Mouse (Mus musculus): ENCODE results near the gene Uck1. TPM values are rescaled to one million over a fixed set of nuclear protein-coding genes. Genes with fewer than 3 reads are reported as not detected.

Uck1 gene
- polyA plus RNA-seq, 1 experiment from 2014 or later, result 85.5 TPM

DNA sequence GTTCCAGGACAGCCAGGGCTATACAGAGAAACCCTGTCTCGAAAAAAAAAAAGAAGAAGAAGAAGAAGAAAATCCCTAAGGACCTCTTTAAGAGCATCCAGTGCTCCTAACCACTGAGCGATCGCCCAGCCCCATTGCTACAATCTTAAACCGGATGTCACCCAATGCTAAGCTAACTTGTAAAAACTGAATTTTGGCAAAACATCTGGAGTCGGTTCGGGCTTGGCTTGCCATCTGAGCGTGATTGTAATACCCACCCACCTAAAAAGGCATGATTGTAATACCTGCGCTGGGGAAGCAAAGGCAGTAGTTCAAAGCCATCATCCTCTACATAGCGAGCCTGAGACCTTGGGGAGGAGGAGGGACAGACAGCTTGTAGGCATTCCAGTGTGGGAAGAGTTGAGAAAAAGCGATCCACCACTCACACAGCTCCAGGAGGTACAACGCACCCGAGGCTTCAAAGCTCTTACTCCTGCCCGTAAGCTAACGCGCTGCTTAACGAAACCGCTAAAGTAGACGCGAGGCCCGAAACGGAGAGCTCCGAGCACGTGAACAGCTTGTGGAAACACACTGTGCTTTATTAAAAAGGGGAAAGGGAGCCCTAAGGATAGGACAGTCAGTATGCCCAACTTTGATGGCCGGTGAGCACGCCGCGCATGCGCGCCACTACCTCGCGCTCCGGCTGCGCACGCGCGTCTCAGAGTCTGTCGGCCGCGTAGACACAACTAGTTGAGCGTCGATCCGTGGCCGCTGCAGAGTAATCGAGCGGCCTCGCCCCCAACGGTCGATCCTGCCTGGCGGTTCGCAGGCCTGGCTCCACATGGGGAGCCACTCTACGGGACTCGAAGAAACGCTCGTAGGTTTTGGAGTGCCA lies 23.8 kb downstream of the Uck1 start, which contains the start of gene Pomt1:
Pomt1 (plus strand) TSS at position 705 of the 874 bp plus-strand sequence.
- Histone ChIP-seq H3K27ac (peak within 1 kb of the TSS; percentile 83), H3K4me3 (replicated peaks) (peak within 1 kb of the TSS; percentile 73), H3K9me3 (no peaks in the 10 kb centered on the region), H3K36me3 (peaks cover 39% of the 10 kb centered on the region), H3K4me1 (replicated peaks) (peaks cover 25% of the 10 kb centered on the region), H3K27me3 (no peaks in the 10 kb centered on the region), H3K4me2 (replicated peaks) (peak within 1 kb of the TSS; percentile 89), H3K9ac (replicated peaks) (peak within 1 kb of the TSS; percentile 81)
- under 1% methylated on average over 54 of the region's 54 CpGs for WGBS
- peak; percentile 93 for ATAC-seq

DNA sequence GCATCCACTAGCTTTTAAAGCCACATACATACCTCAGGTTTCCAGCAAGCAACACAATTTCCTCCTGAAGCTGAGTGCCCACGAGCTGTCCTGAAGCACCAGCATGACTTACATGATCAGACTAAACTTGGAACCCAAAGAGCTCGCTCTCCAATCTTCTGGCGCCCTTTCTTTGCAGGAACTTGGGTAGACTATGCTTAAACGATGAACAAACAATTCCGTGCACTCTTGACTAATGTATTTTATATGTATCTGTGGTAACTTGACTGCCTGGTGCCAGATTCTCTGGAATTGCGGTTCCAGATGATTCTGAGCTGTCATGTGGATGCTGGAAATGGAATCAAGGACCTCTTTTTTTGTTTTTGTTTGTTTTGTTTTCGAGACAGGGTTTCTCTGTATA lies 24.5 kb downstream of the Uck1 start:
- no peak for ATAC-seq
- Histone ChIP-seq H3K27me3 (no peaks in the 10 kb centered on the region), H3K4me2 (replicated peaks) (peak overlapping the region; percentile 89), H3K9ac (replicated peaks) (peak overlapping the region; percentile 81), H3K36me3 (peaks cover 43% of the 10 kb centered on the region), H3K4me1 (replicated peaks) (peaks cover 25% of the 10 kb centered on the region), H3K9me3 (no peaks in the 10 kb centered on the region), H3K27ac (peak overlapping the region; percentile 83), H3K4me3 (replicated peaks) (peak overlapping the region; percentile 73)
- WGBS, result 40% methylated on average over 7 of the region's 7 CpGs

DNA sequence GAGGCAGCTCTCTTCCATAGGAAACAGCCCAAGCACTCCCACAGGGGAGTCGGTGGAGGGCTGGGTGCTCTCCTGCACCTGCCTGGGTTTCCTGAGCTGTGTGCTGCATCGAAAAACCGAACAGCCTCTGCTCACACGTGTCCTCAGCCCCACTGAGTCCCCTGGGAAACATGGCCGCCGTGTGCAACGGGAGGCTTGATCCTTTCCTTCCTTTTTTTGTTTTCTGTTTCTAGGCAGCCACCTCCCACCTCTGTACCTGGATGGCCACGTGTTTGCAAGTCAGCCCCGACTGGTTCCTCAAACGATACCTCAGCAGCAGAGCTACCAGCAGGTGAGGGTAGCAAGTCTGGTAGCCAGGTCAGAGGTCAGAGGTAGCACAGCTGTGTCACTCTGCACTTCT lies 37.9 kb downstream of the Uck1 start:
- ATAC-seq, result no peak
- Histone ChIP-seq H3K4me3 (replicated peaks) (no peak overlapping the region), H3K4me2 (replicated peaks) (no peak overlapping the region), H3K9ac (replicated peaks) (no peak overlapping the region), H3K36me3 (peaks cover 100% of the 10 kb centered on the region), H3K4me1 (replicated peaks) (no peaks in the 10 kb centered on the region), H3K9me3 (no peaks in the 10 kb centered on the region), H3K27me3 (no peaks in the 10 kb centered on the region), H3K27ac (no peak overlapping the region)
- WGBS, result 88% methylated on average over 10 of the region's 10 CpGs

DNA sequence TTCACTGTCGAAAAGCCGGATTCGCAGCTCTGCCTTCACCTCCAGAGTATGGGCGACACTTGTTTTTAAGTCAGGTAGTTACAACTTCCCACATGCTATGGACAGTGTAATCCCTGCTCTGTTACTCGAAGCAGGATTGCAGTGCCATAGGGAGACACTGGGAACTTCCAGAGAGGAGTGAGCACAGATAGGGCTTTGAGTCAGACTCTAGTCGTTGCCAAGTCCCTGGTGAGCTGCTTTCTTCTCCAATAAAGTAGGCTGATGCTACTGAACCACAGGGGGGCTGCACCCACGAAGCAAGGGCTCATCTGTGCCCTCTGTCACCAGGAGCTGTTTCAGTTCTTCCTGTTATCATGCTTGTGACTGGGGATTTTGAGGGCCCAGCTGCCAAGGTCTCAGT lies 38.4 kb downstream of the Uck1 start:
- Histone ChIP-seq H3K9me3 (no peaks in the 10 kb centered on the region), H3K9ac (replicated peaks) (no peak overlapping the region), H3K4me2 (replicated peaks) (no peak overlapping the region), H3K4me3 (replicated peaks) (no peak overlapping the region), H3K27me3 (no peaks in the 10 kb centered on the region), H3K36me3 (peaks cover 100% of the 10 kb centered on the region), H3K27ac (no peak overlapping the region), H3K4me1 (replicated peaks) (no peaks in the 10 kb centered on the region)
- WGBS, result 88% methylated on average over 7 of the region's 7 CpGs
- no peak for ATAC-seq

DNA sequence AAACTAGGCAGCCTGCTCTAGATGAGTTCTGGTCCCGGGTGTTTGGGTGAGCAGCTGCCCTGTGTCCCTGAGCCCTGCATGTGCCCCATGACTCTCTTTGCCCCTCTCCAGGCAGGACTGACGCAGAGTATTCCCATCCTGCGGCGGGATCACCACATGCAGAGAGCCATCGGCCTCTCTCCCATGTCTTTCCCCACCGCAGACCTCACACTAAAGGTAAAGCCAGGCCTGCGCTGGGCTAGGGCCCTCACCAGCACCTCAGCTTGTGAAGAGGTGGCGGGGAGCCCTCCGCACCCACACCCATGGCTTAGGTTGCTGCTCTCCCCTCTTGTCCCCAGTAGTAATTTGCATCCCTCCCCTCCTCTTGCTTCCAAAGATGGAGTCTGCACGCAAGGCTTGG lies 39.0 kb downstream of the Uck1 start:
- Histone ChIP-seq H3K36me3 (peaks cover 100% of the 10 kb centered on the region), H3K9me3 (no peaks in the 10 kb centered on the region), H3K27me3 (no peaks in the 10 kb centered on the region), H3K27ac (no peak overlapping the region), H3K4me1 (replicated peaks) (no peaks in the 10 kb centered on the region), H3K9ac (replicated peaks) (no peak overlapping the region), H3K4me2 (replicated peaks) (no peak overlapping the region), H3K4me3 (replicated peaks) (no peak overlapping the region)
- ATAC-seq, result no peak
- WGBS, result 97% methylated on average over 10 of the region's 10 CpGs

DNA sequence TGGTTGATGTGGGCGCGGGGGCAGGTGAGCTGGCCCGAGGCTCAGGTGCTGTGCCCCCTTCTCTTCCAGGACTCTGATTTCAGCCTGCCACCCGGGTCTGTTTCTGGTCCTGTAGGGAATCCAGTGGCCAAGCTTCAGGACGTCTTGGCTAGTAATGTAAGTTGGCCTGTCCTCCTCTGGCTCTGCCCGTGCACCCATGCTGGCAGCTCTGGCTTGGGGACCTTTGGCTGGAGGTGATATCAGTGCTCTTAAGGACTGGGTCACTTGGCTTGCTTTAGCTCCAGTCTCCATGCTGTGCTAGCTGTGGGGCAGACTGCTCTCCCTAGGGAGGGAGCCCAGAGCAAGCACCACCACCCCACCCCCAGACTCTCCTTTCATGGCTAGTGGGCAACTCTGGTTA lies 39.9 kb downstream of the Uck1 start:
- Histone ChIP-seq H3K9me3 (no peaks in the 10 kb centered on the region), H3K4me1 (replicated peaks) (no peaks in the 10 kb centered on the region), H3K9ac (replicated peaks) (no peak overlapping the region), H3K27ac (no peak overlapping the region), H3K27me3 (no peaks in the 10 kb centered on the region), H3K4me2 (replicated peaks) (no peak overlapping the region), H3K36me3 (peaks cover 100% of the 10 kb centered on the region), H3K4me3 (replicated peaks) (no peak overlapping the region)
- WGBS, result 93% methylated on average over 6 of the region's 6 CpGs
- no peak for ATAC-seq

DNA sequence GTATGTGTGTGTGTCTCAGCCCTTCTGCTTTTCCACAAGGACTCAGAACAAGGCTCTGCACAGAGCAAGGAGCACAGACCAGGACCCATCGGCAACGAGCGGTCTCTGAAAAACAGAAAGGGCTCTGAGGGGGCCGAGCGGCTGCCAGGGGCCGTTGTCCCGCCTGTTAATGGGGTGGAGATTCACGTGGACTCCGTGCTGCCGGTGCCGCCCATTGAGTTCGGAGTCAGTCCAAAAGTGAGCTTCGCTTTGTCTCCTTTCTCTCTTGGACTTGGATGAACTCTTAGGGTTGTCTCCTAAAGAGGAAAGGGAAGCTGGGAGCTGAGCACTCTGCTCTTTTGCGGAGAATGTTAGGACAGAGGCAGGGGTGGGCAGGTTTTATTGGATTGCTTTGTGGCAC lies 40.5 kb downstream of the Uck1 start:
- Histone ChIP-seq H3K9ac (replicated peaks) (no peak overlapping the region), H3K27me3 (no peaks in the 10 kb centered on the region), H3K4me2 (replicated peaks) (no peak overlapping the region), H3K27ac (no peak overlapping the region), H3K4me1 (replicated peaks) (no peaks in the 10 kb centered on the region), H3K9me3 (no peaks in the 10 kb centered on the region), H3K4me3 (replicated peaks) (no peak overlapping the region), H3K36me3 (peaks cover 100% of the 10 kb centered on the region)
- WGBS, result 94% methylated on average over 14 of the region's 14 CpGs
- ATAC-seq, result no peak

DNA sequence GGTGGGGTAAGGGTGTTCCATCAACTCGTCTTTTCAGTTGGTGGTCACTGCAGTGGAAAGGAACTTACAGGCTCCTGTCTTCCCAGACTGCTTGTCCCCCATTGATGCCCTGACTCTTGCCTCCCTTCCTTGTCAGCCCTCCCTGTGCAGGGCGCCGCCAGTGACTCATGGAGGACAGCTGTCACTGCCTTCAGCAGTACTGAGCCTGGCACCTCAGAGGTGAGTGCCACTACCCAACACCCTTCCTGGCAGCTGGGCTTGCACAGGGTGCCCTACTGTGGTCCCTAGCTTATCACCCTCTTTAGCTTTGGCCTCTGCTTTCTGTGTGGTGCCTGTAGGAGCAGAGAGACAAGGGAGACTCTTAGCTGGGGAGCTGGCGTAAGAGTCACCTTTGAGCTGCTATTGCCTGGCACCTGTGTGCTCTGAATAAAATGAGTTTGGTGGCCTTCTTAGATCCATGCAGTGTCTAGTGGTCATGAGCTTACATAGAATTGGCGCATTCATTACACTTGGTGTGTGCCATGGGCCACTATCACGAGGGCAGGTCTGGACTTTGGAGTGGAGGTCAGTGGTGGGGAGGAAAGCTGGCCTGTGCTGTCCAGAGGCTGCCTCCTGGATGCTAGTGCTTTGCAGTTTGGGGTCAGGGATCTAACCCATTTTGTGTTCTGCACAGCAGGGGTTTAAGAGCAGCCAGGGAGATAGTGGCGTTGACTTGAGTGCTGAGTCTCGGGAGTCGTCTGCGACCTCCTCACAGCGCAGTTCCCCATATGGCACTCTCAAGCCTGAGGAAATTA lies 41.2 kb downstream of the Uck1 start:
- H3K27ac ChIP-seq, result no peak overlapping the region
- WGBS, result 89% methylated on average over 11 of the region's 11 CpGs
- no peak for ATAC-seq
- H3K4me3 ChIP-seq (replicated peaks), result no peak overlapping the region
- no peaks in the 10 kb centered on the region for H3K27me3 ChIP-seq
- H3K4me1 ChIP-seq (replicated peaks), result no peaks in the 10 kb centered on the region
- H3K36me3 ChIP-seq, result peaks cover 100% of the 10 kb centered on the region
- no peaks in the 10 kb centered on the region for H3K9me3 ChIP-seq
- H3K4me2 ChIP-seq (replicated peaks), result no peak overlapping the region
- no peak overlapping the region for H3K9ac ChIP-seq (replicated peaks)

DNA sequence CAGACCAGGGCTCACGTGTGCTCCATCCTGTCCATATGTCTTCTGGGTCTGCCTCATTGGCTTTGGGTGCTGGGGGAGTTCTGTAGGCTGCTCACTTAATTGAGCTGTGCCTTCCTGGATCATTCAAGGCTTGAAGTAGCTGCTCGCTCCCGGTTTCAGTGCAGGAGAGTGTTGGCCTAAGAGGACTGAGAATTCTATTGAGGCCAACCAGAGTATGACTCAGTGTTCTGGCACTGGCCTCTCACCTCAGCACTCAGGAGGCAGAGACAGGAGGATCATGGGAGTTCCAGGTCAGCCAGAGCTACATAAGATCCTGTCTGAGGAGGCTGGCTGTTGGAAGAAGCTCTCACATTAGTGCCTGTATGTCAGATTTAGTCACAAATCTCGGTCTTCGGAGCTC lies 41.8 kb downstream of the Uck1 start:
- Histone ChIP-seq H3K36me3 (peaks cover 100% of the 10 kb centered on the region), H3K9me3 (no peaks in the 10 kb centered on the region), H3K4me3 (replicated peaks) (no peak overlapping the region), H3K4me2 (replicated peaks) (no peak overlapping the region), H3K27ac (no peak overlapping the region), H3K27me3 (no peaks in the 10 kb centered on the region), H3K4me1 (replicated peaks) (no peaks in the 10 kb centered on the region), H3K9ac (replicated peaks) (no peak overlapping the region)
- WGBS, result 96% methylated on average over 5 of the region's 5 CpGs
- no peak for ATAC-seq

DNA sequence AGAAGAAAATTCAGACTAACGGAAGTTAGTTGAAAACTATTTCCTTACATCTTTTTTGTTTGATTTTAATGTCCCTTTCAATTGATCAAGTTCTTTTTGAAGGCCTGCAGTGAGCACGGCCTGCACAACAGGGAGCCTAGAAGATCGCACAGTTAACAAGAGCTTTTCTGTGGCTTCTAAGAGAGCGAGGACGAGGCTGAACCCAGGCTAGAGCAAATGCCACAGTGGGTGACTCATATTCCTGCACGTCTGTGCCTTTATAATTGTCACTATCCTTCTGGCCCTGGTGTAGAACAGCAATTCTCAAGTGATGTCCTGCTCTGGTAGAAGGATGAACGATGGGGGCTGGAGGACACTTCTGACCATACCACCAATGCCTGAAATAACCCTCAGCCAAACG lies 42.3 kb downstream of the Uck1 start:
- H3K9ac ChIP-seq (replicated peaks), result no peak overlapping the region
- H3K27ac ChIP-seq, result no peak overlapping the region
- no peak overlapping the region for H3K4me2 ChIP-seq (replicated peaks)
- no peak overlapping the region for H3K4me3 ChIP-seq (replicated peaks)
- H3K36me3 ChIP-seq, result peaks cover 100% of the 10 kb centered on the region
- no peaks in the 10 kb centered on the region for H3K4me1 ChIP-seq (replicated peaks)
- H3K27me3 ChIP-seq, result no peaks in the 10 kb centered on the region
- no peak for ATAC-seq
- no peaks in the 10 kb centered on the region for H3K9me3 ChIP-seq
- 86% methylated on average over 8 of the region's 8 CpGs for WGBS

DNA sequence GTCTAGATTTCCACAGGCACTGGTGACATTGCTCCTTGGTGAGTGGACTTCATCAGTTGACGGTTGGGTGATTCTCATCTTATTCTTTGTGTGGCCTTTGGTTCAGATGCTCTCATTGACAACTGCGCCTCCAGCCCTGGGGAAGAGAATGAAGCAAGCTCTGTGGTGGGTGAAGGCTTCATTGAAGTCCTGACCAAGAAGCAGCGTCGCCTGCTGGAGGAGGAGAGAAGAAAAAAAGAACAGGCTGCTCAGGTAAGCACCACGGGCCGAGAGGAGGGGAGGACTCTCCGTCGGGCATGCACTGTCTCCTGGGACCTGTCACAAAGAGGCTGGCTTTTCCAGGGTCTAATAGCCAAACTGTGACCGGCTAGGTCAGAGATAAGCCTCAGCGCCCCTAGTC lies 43.5 kb downstream of the Uck1 start:
- H3K4me2 ChIP-seq (replicated peaks), result no peak overlapping the region
- H3K27me3 ChIP-seq, result no peaks in the 10 kb centered on the region
- H3K9me3 ChIP-seq, result no peaks in the 10 kb centered on the region
- H3K9ac ChIP-seq (replicated peaks), result no peak overlapping the region
- WGBS, result 94% methylated on average over 10 of the region's 10 CpGs
- no peak overlapping the region for H3K27ac ChIP-seq
- peaks cover 100% of the 10 kb centered on the region for H3K36me3 ChIP-seq
- H3K4me3 ChIP-seq (replicated peaks), result no peak overlapping the region
- no peaks in the 10 kb centered on the region for H3K4me1 ChIP-seq (replicated peaks)
- ATAC-seq, result no peak

DNA sequence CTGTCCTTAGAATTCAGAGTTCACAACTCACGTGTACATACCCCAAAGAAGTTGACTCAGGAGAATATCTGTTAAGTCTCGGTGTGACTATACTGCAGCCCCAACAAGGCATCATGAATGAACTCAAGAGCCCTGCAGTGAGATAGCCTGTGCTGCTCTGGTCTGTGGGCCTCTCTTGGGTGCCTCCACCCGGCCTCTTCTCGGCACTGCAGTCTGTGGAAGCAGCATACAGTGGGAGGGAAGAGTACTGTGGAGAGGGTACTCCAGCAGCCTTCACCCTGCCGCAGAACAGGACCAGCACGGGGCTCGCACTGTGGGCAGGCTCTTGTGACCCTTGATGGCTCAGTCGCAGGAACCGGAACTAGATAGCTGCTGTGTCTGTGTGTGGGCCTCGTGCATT lies 44.4 kb downstream of the Uck1 start:
- Histone ChIP-seq H3K36me3 (peaks cover 100% of the 10 kb centered on the region), H3K9me3 (no peaks in the 10 kb centered on the region), H3K4me1 (replicated peaks) (no peaks in the 10 kb centered on the region), H3K9ac (replicated peaks) (no peak overlapping the region), H3K4me2 (replicated peaks) (no peak overlapping the region), H3K27ac (no peak overlapping the region), H3K4me3 (replicated peaks) (no peak overlapping the region), H3K27me3 (no peaks in the 10 kb centered on the region)
- no peak for ATAC-seq
- WGBS, result 91% methylated on average over 10 of the region's 10 CpGs

Data from midbrain, embryonic 13.5 days (tissue).